ENCODE assay signal across 13 mouse cellular contexts in genomic region chr14:11613146-11613545, GRCm38 (mm10). TPM values are rescaled to one million over a fixed set of nuclear protein-coding genes. Genes with fewer than 3 reads are reported as not detected.
"Had no signal": no experiment of that assay in that cellular context is flagged by ENCODE, and none has a peak within 500 bp of the region (broad histone marks: within the 10 kb centered on the region; RNA-seq: fewer than 3 reads in every experiment).

No protein-coding gene starts in this region.

- H3K4me1 ChIP-seq: liver, embryonic 13.5 days; megakaryocyte, embryonic 14.5 days had no signal

- DNase-seq: kidney, adult 18-20 months; kidney, postnatal 10 days; liver; liver, embryonic 13.5 days; liver, postnatal 0 days; right cerebral cortex, adult 18-20 months; right cerebral cortex, postnatal 25 days; thymus, postnatal 36 days had no signal

- ATAC-seq: liver, postnatal 0 days had no signal

- H3K9me3 ChIP-seq: liver, embryonic 13.5 days; neural tube, embryonic 15.5 days had no signal

- H3K27me3 ChIP-seq: liver, embryonic 13.5 days; megakaryocyte, embryonic 14.5 days; neural tube, embryonic 15.5 days had no signal

- H3K36me3 ChIP-seq: liver, embryonic 13.5 days; neural tube, embryonic 15.5 days had no signal

- H3K4me2 ChIP-seq: liver, embryonic 13.5 days; midbrain, embryonic 11.5 days; neural tube, embryonic 15.5 days had no signal

- H3K9ac ChIP-seq: liver, embryonic 13.5 days; liver, postnatal 0 days; neural tube, embryonic 15.5 days had no signal

- H3K4me3 ChIP-seq: left cerebral cortex, adult 2 months; liver, embryonic 13.5 days; megakaryocyte, embryonic 14.5 days; neural tube, embryonic 15.5 days had no signal

- H3K27ac ChIP-seq: left cerebral cortex, adult 2 months; liver, embryonic 13.5 days; macrophage; neural tube, embryonic 15.5 days had no signal

RNA-seq across cellular contexts. Expression of gene Ptprg, which starts 59.8 kb away (rescaled TPM):
- polyA plus RNA-seq: macrophage had no signal
